Mouse (Mus musculus) midbrain, postnatal 0 days (tissue): ENCODE measurements around the gene Olfr1419. TPM values are rescaled to one million over a fixed set of nuclear protein-coding genes. Genes with fewer than 3 reads are reported as not detected.
"Not testable (repeated sequence)": the region's sequence is repeated elsewhere in the genome, so short reads cannot be mapped to it uniquely, and the experiment has no call there.

Source experiments
- ATAC-seq: fragments of 200-750 bp; cut with Nextera tagmentation; 2 replicates; pipeline ENCODE4 v1.8.0; 2017; ENCODE audit warnings: moderate number of reproducible peaks, mild to moderate bottlenecking, moderate TSS enrichment, moderate library complexity; ENCODE audit not compliant: low FRiP score
- DNase-seq: peaks from one replicate; pipeline ENCODE4 v3.0.0-alpha.2; 2015; ENCODE audit warnings: low spot score
- H3K27ac ChIP-seq: fragments of 300-500 bp; sonication (generic); 2 replicates; pipeline ENCODE4 v1.5.1; 2014; ENCODE audit warnings: low read depth, mild to moderate bottlenecking, low read length, mixed read lengths
- H3K27me3 ChIP-seq: fragments of 300-500 bp; sonication (generic); 2 replicates; pipeline ENCODE4 v1.6.1; 2014; ENCODE audit warnings: low read length, control low read depth, mixed read lengths; ENCODE audit not compliant: insufficient read depth
- H3K36me3 ChIP-seq: fragments of 300-500 bp; sonication (generic); 2 replicates; pipeline ENCODE4 v1.6.1; 2014; ENCODE audit warnings: low read length, control low read depth, mixed read lengths; ENCODE audit not compliant: insufficient read depth
- H3K4me1 ChIP-seq: fragments of 300-500 bp; sonication (generic); 2 replicates; pipeline ENCODE4 v1.6.1; 2014; ENCODE audit warnings: mild to moderate bottlenecking, control low read depth, antibody characterized with exemption, low read length, mixed read lengths; ENCODE audit not compliant: insufficient read depth
- H3K4me2 ChIP-seq: fragments of 300-500 bp; sonication (generic); 2 replicates; pipeline ENCODE4 v1.6.1; 2014; ENCODE audit warnings: low read depth, mild to moderate bottlenecking, low read length, mixed read lengths; ENCODE audit not compliant: poor library complexity, severe bottlenecking
- H3K4me3 ChIP-seq: fragments of 300-500 bp; sonication (generic); 2 replicates; pipeline ENCODE4 v1.5.1; 2014; ENCODE audit warnings: low read depth, mild to moderate bottlenecking, low read length, moderate library complexity
- H3K9ac ChIP-seq: fragments of 300-500 bp; sonication (generic); replicated peaks from 2 replicates; pipeline ENCODE4 v1.6.1; 2014; ENCODE audit warnings: mild to moderate bottlenecking, low read length, moderate library complexity, mixed read lengths; ENCODE audit not compliant: poor library complexity, severe bottlenecking
- H3K9me3 ChIP-seq: fragments of 300-500 bp; sonication (generic); 2 replicates; pipeline ENCODE4 v1.6.1; 2016; ENCODE audit warnings: low read length, control low read depth
- CTCF ChIP-seq: IDR thresholded peaks from 2 replicates; pipeline ENCODE4 v1.5.1; 2016; ENCODE audit warnings: antibody characterized with exemption, mild to moderate bottlenecking
- whole genome bisulfite sequencing: fragments of 180-500 bp; shearing (Covaris S2); extraction: QIAGEN DNeasy Blood & Tissue Kit; methylation state at CpG from one replicate; pipeline ENCODE4 v1.1.7; 2014; 5-methylcytosine and 5-hydroxymethylcytosine counted together
- polyA plus RNA-seq: library from polyadenylated mRNA; unstranded; fragments of >200 nt; fragmentation: Nextera tagmentation; extraction: Ambion mirVana; gene quantifications from 2 replicates; pipeline ENCODE4 v1.2.1, GENCODE M21; 2015
- total RNA-seq: library from RNA; depleted of rRNA; stranded (reverse); fragments of >200 nt; gene quantifications from 2 replicates; pipeline ENCODE4 v1.2.3, GENCODE M21; 2014

The Olfr1419 gene
- total and polyA plus RNA-seq, 2 experiments from 2014 or later = 0.16 TPM; not detected in 1

GRCm38 (mm10) chr19:11911603-11912002 is 36.7 kb upstream of the Olfr1419 start:
- peak; percentile 53 for ATAC-seq
- 3% methylated on average over 17 of the region's 17 CpGs for WGBS
- Histone ChIP-seq H3K27ac (peak overlapping the region; percentile 90), H3K27me3 (no peaks in the 10 kb centered on the region), H3K9ac (peak overlapping the region; percentile 79), H3K4me3 (peak overlapping the region; percentile 77), H3K9me3 (no peaks in the 10 kb centered on the region), H3K36me3 (no peaks in the 10 kb centered on the region), H3K4me1 (no peaks in the 10 kb centered on the region; the same call in 1 of the 2 replicates), H3K4me2 (peak overlapping the region; percentile 75)
- peak; percentile 17 for DNase-seq
- TF ChIP-seq CTCF = no peak

- no peak for DNase-seq
- no peaks in the 10 kb centered on the region for H3K36me3 ChIP-seq
- H3K9ac ChIP-seq = no peak overlapping the region
- no peaks in the 10 kb centered on the region; the same call in 1 of the 2 replicates for H3K4me1 ChIP-seq
- no peak for TF ChIP-seq CTCF
- H3K4me3 ChIP-seq = peak overlapping the region; percentile 77
- WGBS = 93% methylated on average over 5 of the region's 5 CpGs
- no peaks in the 10 kb centered on the region for H3K27me3 ChIP-seq
- H3K4me2 ChIP-seq = peak overlapping the region; percentile 75
- no peak overlapping the region for H3K27ac ChIP-seq
- H3K9me3 ChIP-seq = no peaks in the 10 kb centered on the region
- no peak for ATAC-seq
Measured at GRCm38 (mm10) chr19:11911021-11911420, 36.1 kb upstream of the Olfr1419 start.

- H3K36me3 ChIP-seq = no peaks in the 10 kb centered on the region
- no peaks in the 10 kb centered on the region for H3K9me3 ChIP-seq
- H3K27me3 ChIP-seq = no peaks in the 10 kb centered on the region
- DNase-seq (no peak), ATAC-seq (no peak)
- H3K9ac ChIP-seq = no peak within 1 kb of the TSS
- H3K27ac ChIP-seq = no peak within 1 kb of the TSS
- WGBS = 33% methylated on average over 1 of the region's 1 CpGs
- no peak for TF ChIP-seq CTCF
- H3K4me3 ChIP-seq = no peak within 1 kb of the TSS
- H3K4me1 ChIP-seq = no peaks in the 10 kb centered on the region
- H3K4me2 ChIP-seq = no peak within 1 kb of the TSS
Measured at GRCm38 (mm10) chr19:11886265-11886664, 11.4 kb upstream of the Olfr1419 start, which contains the start of gene Olfr1420. Olfr1420 (plus strand) TSS chr19:11886565.

- H3K4me1 ChIP-seq = not testable (repeated sequence)
Measured at GRCm38 (mm10) chr19:11878404-11878803, 3.5 kb upstream of the Olfr1419 start.

GRCm38 (mm10) chr19:11867837-11868236 is 7.1 kb downstream of the Olfr1419 start:
- DNase-seq (no peak), ATAC-seq (no peak)
- no peak for TF ChIP-seq CTCF
- Histone ChIP-seq H3K4me2 (no peak overlapping the region), H3K27me3 (no peaks in the 10 kb centered on the region), H3K4me3 (no peak overlapping the region), H3K9me3 (no peaks in the 10 kb centered on the region), H3K27ac (no peak overlapping the region), H3K9ac (no peak overlapping the region), H3K36me3 (no peaks in the 10 kb centered on the region), H3K4me1 (no peaks in the 10 kb centered on the region)
- 81% methylated on average over 2 of the region's 2 CpGs for whole genome bisulfite sequencing

More at GRCm38 (mm10) chr19:11878404-11878803, 3.5 kb upstream of the Olfr1419 start:
- WGBS = 67% methylated on average over 22 of the region's 22 CpGs
- not testable (repeated sequence) for ATAC-seq, H3K4me3 ChIP-seq, H3K9me3 ChIP-seq, H3K27ac ChIP-seq, H3K36me3 ChIP-seq, H3K27me3 ChIP-seq, DNase-seq, H3K9ac ChIP-seq, H3K4me2 ChIP-seq

GRCm38 (mm10) chr19:11860966-11861365 is 13.9 kb downstream of the Olfr1419 start, which contains the start of gene Olfr1418:
Olfr1418 (minus strand) TSS chr19:11861066.
- no peak for ATAC-seq
- H3K4me2 ChIP-seq = no peak within 1 kb of the TSS
- WGBS = 94% methylated on average over 1 of the region's 1 CpGs
- no peak for DNase-seq
- no peaks in the 10 kb centered on the region for H3K27me3 ChIP-seq
- no peak within 1 kb of the TSS for H3K27ac ChIP-seq
- H3K9ac ChIP-seq = no peak within 1 kb of the TSS
- no peaks in the 10 kb centered on the region for H3K4me1 ChIP-seq
- H3K4me3 ChIP-seq = no peak within 1 kb of the TSS
- H3K9me3 ChIP-seq = no peaks in the 10 kb centered on the region
- H3K36me3 ChIP-seq = no peaks in the 10 kb centered on the region
- no peak for TF ChIP-seq CTCF
